Mouse (Mus musculus): ENCODE measurements at regions not wholly inside any gene's neighbourhood (a gene's known extent, or its start where the extent isn't known, plus 50 kb on each side); places are given as distances from the start of the nearest gene placed in this dataset.

DNA sequence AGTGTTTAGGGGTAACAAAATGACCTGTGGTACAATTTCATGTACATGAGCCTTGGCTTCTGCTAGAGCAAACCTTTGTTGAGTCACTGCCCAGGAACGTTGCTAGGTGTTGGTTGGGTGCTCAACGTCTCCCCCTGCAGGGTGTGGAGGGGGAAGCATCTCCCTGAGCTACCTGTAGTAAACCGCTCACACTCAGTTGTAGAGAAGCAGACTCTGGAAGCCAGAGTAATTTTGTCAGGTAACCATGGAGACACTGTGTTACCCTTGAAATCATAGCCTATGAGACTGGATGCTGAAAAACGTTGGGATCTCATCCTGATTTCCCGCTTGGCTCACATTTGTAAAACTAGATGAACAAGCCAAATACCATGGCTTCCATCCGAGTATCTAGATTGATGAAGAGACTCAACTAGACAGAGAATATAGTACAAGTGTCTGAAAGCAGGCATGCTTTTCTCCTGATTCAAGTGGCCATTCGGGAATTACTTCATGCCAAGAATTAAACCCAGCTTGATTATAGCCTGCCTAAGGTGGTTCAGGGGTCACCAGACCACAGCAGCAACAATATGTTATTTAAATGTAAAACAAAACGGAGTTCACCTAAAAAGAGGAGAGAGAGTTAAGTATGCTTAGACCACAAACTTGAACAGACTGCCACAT, 63.7 kb upstream of the Ctla4 start:
- peak; percentile 41 for DNase-seq (ENCODE audit: low spot score)

DNA sequence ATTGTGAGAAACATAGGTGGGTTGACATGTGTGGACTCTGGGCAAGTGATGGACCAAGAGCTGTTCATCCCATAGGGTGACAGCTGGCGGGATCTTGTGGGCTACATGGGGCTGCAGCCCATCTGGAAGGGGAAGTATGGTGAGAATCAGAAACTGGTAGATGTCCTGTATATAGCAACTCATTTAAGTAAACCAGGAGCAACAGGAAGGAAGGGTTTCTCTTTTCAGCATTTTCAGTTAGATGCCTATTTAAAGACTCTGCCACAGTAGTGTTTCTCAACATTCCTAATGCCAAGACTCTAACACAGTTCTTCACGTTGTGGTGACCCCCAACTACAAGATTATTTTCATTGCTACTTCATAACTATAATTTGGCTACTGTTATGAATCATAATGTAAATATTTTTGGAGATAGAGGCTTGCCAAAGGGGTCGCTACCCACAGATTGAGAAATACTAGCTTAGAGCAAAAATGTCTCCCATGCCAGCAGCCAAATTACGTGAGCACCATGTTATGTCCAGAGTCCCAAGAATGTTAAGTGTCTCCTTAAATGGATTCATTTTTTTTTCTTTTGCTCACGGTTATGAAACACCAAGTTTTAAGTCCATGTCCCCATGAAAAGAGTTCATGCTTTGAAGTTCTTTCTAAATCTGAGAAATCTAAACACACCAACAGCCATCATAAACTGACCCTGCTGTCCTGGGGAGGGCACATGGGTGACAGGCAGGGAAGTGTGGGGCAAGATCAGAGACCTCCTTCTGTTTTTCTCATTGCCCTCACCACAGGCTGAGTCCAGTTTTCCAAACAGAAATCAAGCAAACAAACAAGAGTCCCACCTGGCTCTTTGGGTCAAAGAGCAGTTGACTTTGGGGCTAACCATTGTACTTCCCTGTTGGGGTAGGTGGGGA, 62.3 kb upstream of the Ctla4 start:
- no peak for DNase-seq (ENCODE audit: low spot score)

DNA sequence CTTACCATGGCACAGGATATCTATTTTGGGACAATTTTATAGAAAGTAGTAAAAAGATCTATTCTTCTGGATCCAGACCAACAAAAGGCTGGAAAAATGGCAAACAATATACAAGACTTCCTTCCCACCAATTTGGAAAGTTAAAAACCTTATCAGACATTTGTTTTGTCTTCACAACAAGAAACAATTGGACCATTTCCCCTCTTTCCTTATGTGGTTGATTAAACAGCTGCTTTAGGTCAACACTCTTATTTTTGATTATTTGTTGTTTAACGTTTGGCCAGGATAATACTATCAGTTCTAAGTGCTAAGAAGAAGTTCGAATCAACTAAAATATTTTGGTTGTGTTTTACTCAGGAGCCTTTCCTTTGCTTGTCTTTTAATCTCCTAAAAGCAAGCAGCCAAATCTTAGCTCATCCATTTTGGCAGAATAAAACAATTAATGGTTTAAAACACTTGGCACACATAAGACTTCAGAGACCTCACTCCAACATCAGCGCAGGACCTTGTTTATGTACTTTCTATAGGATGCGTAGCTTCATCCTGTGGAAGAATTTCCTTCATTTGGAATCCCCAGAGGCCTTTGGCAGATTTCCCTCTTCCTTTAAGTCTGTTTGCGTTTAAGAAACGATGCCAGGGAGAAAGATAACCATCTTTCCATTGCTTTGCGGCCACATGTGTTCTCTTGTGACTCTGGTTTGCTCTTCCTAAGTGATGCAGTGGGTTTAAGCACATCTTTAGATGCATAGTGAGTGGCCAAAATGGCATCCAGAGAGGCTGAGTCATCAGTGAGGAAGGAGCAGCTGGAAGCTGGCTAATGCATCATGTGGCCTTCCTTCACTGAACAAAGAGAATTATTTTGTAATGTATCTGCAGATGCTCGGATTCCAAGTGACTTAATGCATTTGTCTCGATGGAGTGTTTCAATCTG, 61.3 kb upstream of the Ctla4 start:
- peak; percentile 20 for DNase-seq (ENCODE audit: low spot score)

DNA sequence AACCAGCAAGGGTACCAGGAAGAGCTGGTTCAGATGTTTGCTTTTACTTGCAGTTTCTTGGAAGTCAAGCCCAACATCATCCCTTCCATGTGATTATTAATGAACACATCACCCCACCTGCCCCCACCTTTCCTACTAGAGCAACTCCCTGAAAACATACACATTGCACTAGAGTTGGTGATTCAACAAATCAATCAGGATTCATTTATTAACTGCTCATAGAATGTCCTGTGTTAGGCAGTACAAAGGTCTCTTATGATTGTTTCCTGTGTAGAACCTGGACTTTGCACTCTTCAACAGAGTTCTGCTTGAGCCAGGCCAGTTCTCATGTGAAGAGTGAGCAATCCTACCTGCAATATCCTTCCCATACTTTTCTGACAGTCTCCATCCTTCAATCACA, 59.8 kb upstream of the Ctla4 start:
- no peak for DNase-seq (ENCODE audit: low spot score)

DNA sequence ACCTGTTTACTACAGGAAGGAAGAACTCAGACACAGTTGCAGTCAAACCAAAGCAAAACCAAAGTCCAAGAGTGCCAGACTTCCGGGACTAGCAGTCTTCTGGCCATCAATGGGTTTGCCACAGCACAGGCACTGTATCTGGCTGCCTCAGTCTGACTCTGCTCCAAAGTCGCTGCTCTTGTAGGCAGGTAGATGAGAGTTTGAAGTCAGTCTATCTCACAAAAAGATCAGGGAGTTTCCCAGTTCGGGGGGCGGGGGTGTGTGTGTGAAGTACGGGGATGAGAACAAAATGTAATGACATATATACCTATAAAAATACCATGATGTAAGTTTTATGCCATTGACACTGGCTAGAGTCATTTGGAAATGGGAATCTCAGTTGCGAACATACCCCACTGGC, 58.6 kb upstream of the Ctla4 start:
- no peak for DNase-seq (ENCODE audit: low spot score)

DNA sequence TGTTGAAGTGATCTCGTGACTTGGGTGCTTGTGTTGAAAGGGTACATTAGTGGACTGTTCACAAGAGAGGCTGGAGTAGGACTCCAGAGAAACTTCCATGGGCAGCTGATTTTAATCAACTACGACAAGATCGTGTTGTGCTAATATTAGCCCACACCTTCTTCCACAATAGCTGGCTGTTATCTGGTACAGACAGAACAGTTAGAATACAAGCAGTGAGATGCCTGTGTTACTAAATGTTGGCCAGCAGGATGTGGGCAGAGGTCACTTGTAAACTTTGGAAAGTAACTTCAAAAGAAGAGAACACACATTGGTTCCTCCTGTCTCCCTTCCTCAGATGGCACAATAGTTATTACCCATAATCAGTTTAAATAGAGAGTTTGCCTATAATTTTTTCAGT, 57.0 kb upstream of the Ctla4 start:
- no peak for DNase-seq (ENCODE audit: low spot score)

DNA sequence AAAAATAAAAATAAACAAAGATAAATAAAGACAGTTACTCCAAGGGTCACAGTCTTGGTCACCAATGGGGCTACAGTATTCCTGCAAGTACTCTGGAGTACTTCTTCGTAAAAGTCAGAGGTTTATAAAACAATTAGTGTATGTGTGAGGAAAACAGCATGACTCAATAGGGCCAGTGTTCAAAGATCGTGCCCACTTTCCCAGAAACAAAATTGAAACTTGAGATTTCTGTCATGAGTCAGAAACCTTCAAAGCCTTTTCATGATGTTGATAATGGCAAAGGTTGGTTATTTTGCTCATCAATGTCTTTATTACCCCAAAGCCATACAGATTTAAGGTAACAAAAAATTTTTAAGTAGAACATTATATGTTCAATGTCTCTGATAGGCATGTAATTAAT, 53.1 kb upstream of the Ctla4 start:
- DNase-seq (ENCODE audit: low spot score), result no peak

Measured in embryo, embryonic 10.5 days (tissue).